ENCODE assay signal across 8 mouse cellular contexts in the genomic region with DNA sequence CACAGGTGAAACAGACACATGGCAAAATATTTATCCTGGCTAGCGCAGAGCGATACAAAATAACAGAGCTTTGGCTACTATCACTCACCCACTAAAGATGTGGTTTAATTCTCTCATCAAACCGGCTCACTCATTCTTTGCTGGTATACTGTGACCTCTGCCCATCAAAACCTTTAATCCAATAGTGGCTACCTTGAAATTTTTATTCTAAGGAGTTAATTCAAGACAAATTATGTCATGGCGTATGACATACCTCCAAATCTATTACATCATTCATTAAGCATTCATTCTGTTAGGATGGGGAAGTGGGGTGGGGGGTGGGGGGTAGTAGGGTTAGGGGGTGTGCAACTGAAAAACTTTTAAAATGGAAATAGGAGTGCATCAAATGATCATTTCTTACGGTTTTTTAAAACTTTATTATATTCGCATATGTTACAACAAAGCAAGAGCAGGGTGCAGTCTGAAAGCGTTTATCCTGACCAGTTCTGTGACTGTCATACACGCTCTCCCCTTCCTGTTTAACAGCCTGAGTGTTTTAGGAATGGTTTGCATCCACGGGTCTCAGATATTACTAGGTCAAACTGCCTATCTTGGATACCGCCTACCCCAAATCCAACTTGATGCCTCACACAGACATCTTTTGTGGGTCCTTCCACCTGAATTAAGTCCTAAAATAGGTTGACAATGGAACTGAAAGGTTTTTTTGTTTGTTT. TPM values are rescaled to one million over a fixed set of nuclear protein-coding genes. Genes with fewer than 3 reads are reported as not detected.
DNase-seq lines count a peak whose midpoint lies in the region; ATAC-seq lines count a peak whose summit lies in the region.

No protein-coding gene starts in this region.

- no peak for ATAC-seq in megakaryocyte, adult 5-6 weeks (ENCODE audit: poor library complexity, severe bottlenecking)
- ATAC-seq in embryonic facial prominence, embryonic 12.5 days (ENCODE audit: insufficient number of reproducible peaks, insufficient read depth, low FRiP score, low TSS enrichment) = no peak
- ATAC-seq in intestine, embryonic 16.5 days = no peak
- ATAC-seq in neural tube, embryonic 14.5 days (ENCODE audit: low read depth) = no peak

- H3K36me3 ChIP-seq in megakaryocyte, embryonic 14.5 days (replicated peaks; ENCODE audit: low read length) = peaks cover 8% of the 10 kb centered on the region
- H3K36me3 ChIP-seq in embryonic facial prominence, embryonic 12.5 days = no peaks in the 10 kb centered on the region
- no peaks in the 10 kb centered on the region for H3K36me3 ChIP-seq in intestine, embryonic 16.5 days (ENCODE audit: control insufficient read depth, insufficient read depth, low read length)
- no peaks in the 10 kb centered on the region for H3K36me3 ChIP-seq in neural tube, embryonic 14.5 days (ENCODE audit: control insufficient read depth, insufficient read depth, low read length)

- H3K4me1 ChIP-seq in megakaryocyte, embryonic 14.5 days = peaks cover 32% of the 10 kb centered on the region
- H3K4me1 ChIP-seq in embryonic facial prominence, embryonic 12.5 days = peaks cover 42% of the 10 kb centered on the region
- peaks cover 24% of the 10 kb centered on the region for H3K4me1 ChIP-seq in intestine, embryonic 16.5 days (ENCODE audit: control insufficient read depth, insufficient read depth, low read length)
- H3K4me1 ChIP-seq in neural tube, embryonic 14.5 days (ENCODE audit: control insufficient read depth, insufficient read depth, low read length) = peaks cover 20% of the 10 kb centered on the region

- DNase-seq in right cerebral cortex, postnatal 4 days = no peak
- no peak for DNase-seq in thymus, postnatal 25 days
- DNase-seq in ovary, adult 18-20 months (ENCODE audit: low spot score) = no peak

- 54% methylated on average over 10 of the region's 10 CpGs for WGBS in embryonic facial prominence, embryonic 12.5 days
- WGBS in intestine, embryonic 16.5 days = 63% methylated on average over 10 of the region's 10 CpGs
- WGBS in neural tube, embryonic 14.5 days = 67% methylated on average over 10 of the region's 10 CpGs

- H3K9ac ChIP-seq in embryonic facial prominence, embryonic 12.5 days = peak overlapping the region; percentile 98; the same call in 1 of the 2 replicates
- H3K9ac ChIP-seq in intestine, embryonic 16.5 days (ENCODE audit: low read depth, low read length) = peak overlapping the region; percentile 100; the same call in 1 of the 2 replicates
- H3K9ac ChIP-seq in neural tube, embryonic 14.5 days (replicated peaks; ENCODE audit: low read depth, low read length) = peak overlapping the region; percentile 98

- H3K4me2 ChIP-seq in embryonic facial prominence, embryonic 12.5 days (replicated peaks) = peak overlapping the region; percentile 82
- peak overlapping the region; percentile 86 for H3K4me2 ChIP-seq in intestine, embryonic 16.5 days (ENCODE audit: low read depth, low read length)
- H3K4me2 ChIP-seq in neural tube, embryonic 14.5 days (ENCODE audit: low read depth, low read length) = peak overlapping the region; percentile 95

- no peaks in the 10 kb centered on the region for H3K9me3 ChIP-seq in megakaryocyte, embryonic 14.5 days
- no peaks in the 10 kb centered on the region for H3K9me3 ChIP-seq in embryonic facial prominence, embryonic 12.5 days
- H3K9me3 ChIP-seq in intestine, embryonic 16.5 days (ENCODE audit: control insufficient read depth, low read length) = no peaks in the 10 kb centered on the region
- no peaks in the 10 kb centered on the region for H3K9me3 ChIP-seq in neural tube, embryonic 14.5 days (ENCODE audit: control insufficient read depth, low read length)

- H3K4me3 ChIP-seq in megakaryocyte, embryonic 14.5 days (replicated peaks) = peak overlapping the region; percentile 97
- H3K4me3 ChIP-seq in embryonic facial prominence, embryonic 12.5 days = peak overlapping the region; percentile 85
- peak overlapping the region; percentile 94 for H3K4me3 ChIP-seq in intestine, embryonic 16.5 days (ENCODE audit: low read length)
- peak overlapping the region; percentile 81 for H3K4me3 ChIP-seq in neural tube, embryonic 14.5 days (ENCODE audit: low read depth, low read length)

- peak overlapping the region; percentile 95; the same call in 1 of the 2 replicates for H3K27ac ChIP-seq in embryonic facial prominence, embryonic 12.5 days
- H3K27ac ChIP-seq in intestine, embryonic 16.5 days (ENCODE audit: low read length) = 0 out of 2 replicates have a peak overlapping the region, but pooled peaks have one; percentile 94
- no peak overlapping the region for H3K27ac ChIP-seq in neural tube, embryonic 14.5 days (ENCODE audit: low read depth, low read length)

- H3K27me3 ChIP-seq in megakaryocyte, embryonic 14.5 days (replicated peaks) = no peaks in the 10 kb centered on the region
- no peaks in the 10 kb centered on the region for H3K27me3 ChIP-seq in embryonic facial prominence, embryonic 12.5 days
- H3K27me3 ChIP-seq in intestine, embryonic 16.5 days (replicated peaks; ENCODE audit: control insufficient read depth, insufficient read depth, low read length) = no peaks in the 10 kb centered on the region
- H3K27me3 ChIP-seq in neural tube, embryonic 14.5 days (ENCODE audit: control insufficient read depth, insufficient read depth, low read length) = no peaks in the 10 kb centered on the region

RNA-seq across cellular contexts. Expression of a gene that starts 1.4 kb away (rescaled TPM):
- 14.3 and 29.0 TPM in 2 replicates for polyA plus RNA-seq in megakaryocyte, embryonic 14.5 days (2012; ENCODE audit: insufficient read depth, low replicate concordance)
- total RNA-seq in megakaryocyte, adult 5-6 weeks (2015) = 40.2 and 41.0 TPM in 2 replicates
- 58.0 and 58.1 TPM in 2 replicates for total RNA-seq in megakaryocyte, adult 5-6 weeks (2017)
- polyA plus RNA-seq in embryonic facial prominence, embryonic 12.5 days (2016; fragmentation: Nextera tagmentation; extraction: Ambion mirVana) = 6.8 and 7.9 TPM in 2 replicates
- polyA plus RNA-seq in intestine, embryonic 16.5 days (2015; fragmentation: Nextera tagmentation; extraction: Ambion mirVana) = 2.5 and 2.8 TPM in 2 replicates
- polyA plus RNA-seq in neural tube, embryonic 14.5 days (2014; fragmentation: Nextera tagmentation; extraction: Ambion mirVana) = 6.8 and 8.4 TPM in 2 replicates
